Mouse (Mus musculus) CH12.LX (cell line): Measurements from ENCODE around the gene Cbll1. TPM values are rescaled to one million over a fixed set of nuclear protein-coding genes. Genes with fewer than 3 reads are reported as not detected.

Experiments used
- DNase-seq: peaks from one replicate; pipeline ENCODE4 v3.0.0-alpha.2; 2013; ENCODE audit errors: extremely low read depth
- H3K27ac ChIP-seq: 2 replicates; pipeline ENCODE4 v1.5.1; 2012; ENCODE audit warnings: low read depth, mild to moderate bottlenecking, control low read depth, moderate library complexity; ENCODE audit not compliant: insufficient read depth
- H3K27me3 ChIP-seq: replicated peaks from 2 replicates; pipeline ENCODE3; 2012; ENCODE audit warnings: inconsistent platforms
- H3K36me3 ChIP-seq, 2 experiments: replicated peaks in 1 of 2; 2 replicates each; pipeline versions ENCODE3 to v1.6.1; 2012; ENCODE audit warnings: inconsistent platforms in 1 of 2, low read length in 1 of 2, mild to moderate bottlenecking in 1 of 2, mixed read lengths in 1 of 2, moderate library complexity in 1 of 2; ENCODE audit not compliant: control insufficient read depth in 1 of 2, insufficient read depth in 1 of 2
- H3K4me1 ChIP-seq, 2 experiments: 2 replicates each; pipeline ENCODE4 v1.6.1; 2012; ENCODE audit warnings: inconsistent platforms in 1 of 2, moderate library complexity in 1 of 2; ENCODE audit not compliant: insufficient read depth in 2 of 2, control insufficient read depth in 1 of 2
- H3K4me2 ChIP-seq: 2 replicates; pipeline ENCODE4 v1.6.1; 2012; ENCODE audit warnings: low read depth, mild to moderate bottlenecking, control low read depth; ENCODE audit not compliant: poor library complexity, insufficient read depth, severe bottlenecking
- H3K4me3 ChIP-seq, 3 experiments: fragments of 150-350 bp in 1 of 3; sonication (generic) in 1 of 3; replicated peaks in 1 of 3; 2 replicates each; pipeline versions ENCODE3 to v1.5.1; 2011 to 2012; ENCODE audit warnings: low read depth in 2 of 3, low read length in 2 of 3, mild to moderate bottlenecking in 2 of 3, moderate library complexity in 2 of 3, control low read depth in 1 of 3, improper control_type of control experiment in 1 of 3, inconsistent platforms in 1 of 3, mixed read lengths in 1 of 3; ENCODE audit not compliant: poor library complexity in 1 of 3
- H3K79me2 ChIP-seq: replicated peaks from 2 replicates; pipeline ENCODE4 v1.6.1; 2012; ENCODE audit warnings: mild to moderate bottlenecking, moderate library complexity; ENCODE audit not compliant: control insufficient read depth, poor library complexity, insufficient read depth, severe bottlenecking; ENCODE audit errors: extremely low read depth
- H3K9ac ChIP-seq: 2 replicates; pipeline ENCODE4 v1.6.1; 2012; ENCODE audit warnings: low read depth, mild to moderate bottlenecking, control low read depth, moderate library complexity; ENCODE audit not compliant: insufficient read depth
- H3K9me3 ChIP-seq: replicated peaks from 2 replicates; pipeline ENCODE3; 2012; ENCODE audit warnings: low read length, inconsistent platforms, mixed read lengths
- EP300 ChIP-seq: IDR thresholded peaks from 2 replicates; pipeline ENCODE4 v1.6.1; 2011; ENCODE audit warnings: low read length, improper control_type of control experiment
- IRF4 ChIP-seq: IDR thresholded peaks from 2 replicates; pipeline ENCODE4 v1.6.1; 2014; ENCODE audit warnings: low read depth, mild to moderate bottlenecking, inconsistent platforms, low read length, improper control_type of control experiment
- KAT2A ChIP-seq: IDR thresholded peaks from 2 replicates; pipeline ENCODE4 v1.6.1; 2012; ENCODE audit warnings: low read length, improper control_type of control experiment, inconsistent platforms; ENCODE audit not compliant: insufficient replicate concordance
- MAX ChIP-seq: IDR thresholded peaks from 2 replicates; pipeline ENCODE4 v1.6.1; 2011; ENCODE audit warnings: low read length, improper control_type of control experiment
- MEF2A ChIP-seq: IDR thresholded peaks from 2 replicates; pipeline ENCODE4 v1.6.1; 2014; ENCODE audit warnings: low read depth, mild to moderate bottlenecking, inconsistent platforms, low read length, improper control_type of control experiment, borderline replicate concordance
- MYC ChIP-seq: IDR thresholded peaks from 2 replicates; pipeline ENCODE4 v1.6.1; 2011; ENCODE audit warnings: low read depth, mild to moderate bottlenecking, improper control_type of control experiment, low read length
- NELFE ChIP-seq: IDR thresholded peaks from 2 replicates; pipeline ENCODE4 v1.6.1; 2011; ENCODE audit warnings: low read depth, low read length, improper control_type of control experiment
- POLR2A ChIP-seq: IDR thresholded peaks from 2 replicates; pipeline ENCODE4 v1.6.1; 2011; ENCODE audit warnings: low read depth, mild to moderate bottlenecking, improper control_type of control experiment, low read length
- RAD21 ChIP-seq: IDR thresholded peaks from 2 replicates; pipeline ENCODE4 v1.6.1; 2011; ENCODE audit warnings: low read depth, mild to moderate bottlenecking, low read length, improper control_type of control experiment, moderate library complexity
- RCOR1 ChIP-seq: conservative IDR thresholded peaks from 2 replicates; pipeline ENCODE4 v1.6.1; 2012; ENCODE audit warnings: low read depth, mild to moderate bottlenecking, inconsistent platforms, low read length, improper control_type of control experiment
- SIN3A ChIP-seq: IDR thresholded peaks from 2 replicates; pipeline ENCODE4 v1.6.1; 2012; ENCODE audit warnings: low read length, improper control_type of control experiment, inconsistent platforms
- TBP ChIP-seq: conservative IDR thresholded peaks from 2 replicates; pipeline ENCODE4 v1.6.1; 2011; ENCODE audit warnings: low read depth, low read length, improper control_type of control experiment
- TCF12 ChIP-seq: IDR thresholded peaks from 2 replicates; pipeline ENCODE4 v1.6.1; 2014; ENCODE audit warnings: low read depth, mild to moderate bottlenecking, inconsistent platforms, low read length, improper control_type of control experiment
- USF1 ChIP-seq: IDR thresholded peaks from 2 replicates; pipeline ENCODE4 v1.6.1; 2014; ENCODE audit warnings: low read depth, mild to moderate bottlenecking, inconsistent platforms, low read length, improper control_type of control experiment
- USF2 ChIP-seq: conservative IDR thresholded peaks from 2 replicates; pipeline ENCODE4 v1.6.1; 2011; ENCODE audit warnings: low read depth, low read length, improper control_type of control experiment
- ZNF384 ChIP-seq: IDR thresholded peaks from 2 replicates; pipeline ENCODE4 v1.6.1; 2012; ENCODE audit warnings: low read depth, low read length, improper control_type of control experiment, inconsistent platforms
- dilution Hi-C: fragments of 300-500 bp; cut with MboI; formaldehyde crosslinking; loops from 2 replicates; pipeline ENCODE4 v1.14.3; 2020; ENCODE audit warnings: low sequenced_read_pairs; ENCODE audit not compliant: extremely low pct_unique_long_range_greater_than_20kb, extremely low pct_ligation_motif_present
- in situ Hi-C: fragments of 300-500 bp; cut with MboI; formaldehyde crosslinking; loops from 3 replicates; pipeline ENCODE4 v1.14.3; 2019; ENCODE audit warnings: low sequenced_read_pairs, low pct_ligation_motif_present, low pct_unique_long_range_greater_than_20kb, mixed read lengths
- polyA plus RNA-seq: library from polyadenylated mRNA; unstranded; fragments of >175 nt; gene quantifications from 2 replicates; pipeline ENCODE4 v1.2.1, GENCODE M21; 2012; ENCODE audit warnings: low read depth; ENCODE audit not compliant: insufficient read length
- total RNA-seq, 2 experiments: library from RNA; depleted of rRNA; stranded (reverse); fragments of 300-350 nt in 1 of 2; fragments of >200 nt in 1 of 2; gene quantifications; 2 replicates each; pipeline ENCODE4 v1.2.3; 2012 to 2014

The Cbll1 gene
- total and polyA plus RNA-seq, 3 experiments = 4.5 to 18.8 (median 5.2) TPM

GRCm38 (mm10) chr12:31527407-31527806 is 28.0 kb upstream of the Cbll1 start:
- no peak overlapping the region for H3K4me3 ChIP-seq
- in situ Hi-C loops = no loop called here

DNA sequence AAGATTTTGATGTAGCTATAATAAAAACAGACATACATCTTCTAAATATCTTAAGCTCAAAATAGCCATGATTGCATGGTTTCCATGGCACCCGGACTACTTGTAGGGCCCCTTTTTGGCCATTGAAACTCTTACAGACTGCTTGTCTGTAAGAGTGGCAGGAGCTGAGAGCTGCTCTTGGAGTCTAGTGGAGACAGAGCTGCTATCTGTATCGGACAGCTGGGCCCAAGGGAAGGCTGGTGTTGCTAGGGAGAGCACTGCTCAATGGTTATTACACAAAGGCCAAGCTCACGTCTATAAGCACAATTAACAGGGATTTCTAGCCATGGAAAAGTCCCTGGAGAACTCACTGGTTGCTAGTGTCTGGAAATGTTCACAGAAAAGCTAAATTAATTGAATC is 22.0 kb upstream of the Cbll1 start:
- Histone ChIP-seq H3K27ac (no peak overlapping the region), H3K36me3 (no peaks in the 10 kb centered on the region), H3K79me2 (no peaks in the 10 kb centered on the region), H3K27me3 (no peaks in the 10 kb centered on the region), H3K4me2 (no peak overlapping the region), H3K4me3 (no peak overlapping the region), H3K9ac (no peak overlapping the region), H3K4me1 (no peaks in the 10 kb centered on the region), H3K9me3 (peaks cover 2% of the 10 kb centered on the region)
- dilution Hi-C loops = no loop called here
- DNase-seq = no peak
- in situ Hi-C loops = loop anchor here (25.0 kb wide), 1 partner anchor 416 kb away; no protein-coding TSS in a partner anchor
- TF ChIP-seq POLR2A = no peak
- no peak for TF ChIP-seq EP300

More at GRCm38 (mm10) chr12:31527407-31527806, 28.0 kb upstream of the Cbll1 start:
- no peak for TF ChIP-seq SIN3A
- no peak for TF ChIP-seq RCOR1
- TF ChIP-seq KAT2A = no peak
- TF ChIP-seq NELFE = no peak
- TF ChIP-seq IRF4 = no peak
- no peak for TF ChIP-seq TBP
- no peak for TF ChIP-seq ZNF384
- TF ChIP-seq MEF2A = no peak
- no peak for TF ChIP-seq RAD21
- TF ChIP-seq MYC = no peak
- TF ChIP-seq USF1 = no peak
- TF ChIP-seq, all 38 proteins: peak for 0
- no peaks in the 10 kb centered on the region for H3K79me2 ChIP-seq
- DNase-seq = no peak
- no peaks in the 10 kb centered on the region for H3K36me3 ChIP-seq
- no peak overlapping the region for H3K27ac ChIP-seq
- no peaks in the 10 kb centered on the region for H3K27me3 ChIP-seq
- no peak overlapping the region for H3K9ac ChIP-seq
- dilution Hi-C loops = no loop called here
- no peak overlapping the region for H3K4me2 ChIP-seq
- H3K4me1 ChIP-seq = no peaks in the 10 kb centered on the region
- H3K9me3 ChIP-seq = peaks cover 2% of the 10 kb centered on the region

GRCm38 (mm10) chr12:31520119-31520518 is 20.7 kb upstream of the Cbll1 start:
- Histone ChIP-seq H3K4me2 (no peak overlapping the region), H3K4me1 (peaks cover 0 to 2% of the 10 kb centered on the region in 2 experiments; a peak in 2 of 4 replicates), H3K9ac (no peak overlapping the region), H3K27me3 (no peaks in the 10 kb centered on the region), H3K27ac (no peak overlapping the region), H3K9me3 (peaks cover 2% of the 10 kb centered on the region), H3K4me3 (no peak overlapping the region), H3K36me3 (no peaks in the 10 kb centered on the region), H3K79me2 (no peaks in the 10 kb centered on the region)
- TF ChIP-seq USF2 = no peak
- TF ChIP-seq MAX = no peak
- TF ChIP-seq TCF12 = no peak
- dilution Hi-C loops = no loop called here
- in situ Hi-C loops = loop anchor here (25.0 kb wide), 1 partner anchor 417 kb away; no protein-coding TSS in a partner anchor
- DNase-seq = no peak
